Mouse (Mus musculus) intestine, postnatal 0 days (tissue): ENCODE results near the gene Trappc6a. TPM values are rescaled to one million over a fixed set of nuclear protein-coding genes. Genes with fewer than 3 reads are reported as not detected.
"Not testable (repeated sequence)": the region's sequence is repeated elsewhere in the genome, so short reads cannot be mapped to it uniquely, and the experiment has no call there.

ENCODE experiments used
- ATAC-seq: fragments of 200-750 bp; cut with Nextera tagmentation; 2 replicates; pipeline ENCODE4 v1.8.0; 2017; ENCODE audit warnings: mild to moderate bottlenecking, moderate TSS enrichment, moderate library complexity
- H3K27ac ChIP-seq: fragments of 300-500 bp; sonication (generic); 2 replicates; pipeline ENCODE4 v1.5.1; 2014; ENCODE audit warnings: mild to moderate bottlenecking, low read depth, low read length, moderate library complexity
- H3K27me3 ChIP-seq: fragments of 300-500 bp; sonication (generic); replicated peaks from 2 replicates; pipeline ENCODE4 v1.6.1; 2014; ENCODE audit warnings: low read length, mixed read lengths; ENCODE audit not compliant: control insufficient read depth, insufficient read depth
- H3K36me3 ChIP-seq: fragments of 300-500 bp; sonication (generic); 2 replicates; pipeline ENCODE4 v1.6.1; 2014; ENCODE audit warnings: mild to moderate bottlenecking, moderate library complexity; ENCODE audit not compliant: control insufficient read depth, insufficient read depth
- H3K4me1 ChIP-seq: fragments of 300-500 bp; sonication (generic); replicated peaks from 2 replicates; pipeline ENCODE4 v1.6.1; 2014; ENCODE audit warnings: antibody characterized with exemption, low read length, mixed read lengths; ENCODE audit not compliant: control insufficient read depth, insufficient read depth
- H3K4me2 ChIP-seq: fragments of 300-500 bp; sonication (generic); replicated peaks from 2 replicates; pipeline ENCODE4 v1.6.1; 2014; ENCODE audit warnings: low read depth, mild to moderate bottlenecking, moderate library complexity
- H3K4me3 ChIP-seq: fragments of 300-500 bp; sonication (generic); 2 replicates; pipeline ENCODE4 v1.5.1; 2014; ENCODE audit warnings: low read depth, low read length
- H3K9ac ChIP-seq: fragments of 300-500 bp; sonication (generic); 2 replicates; pipeline ENCODE4 v1.6.1; 2014; ENCODE audit warnings: mild to moderate bottlenecking, low read depth, low read length
- H3K9me3 ChIP-seq: fragments of 300-500 bp; sonication (generic); 2 replicates; pipeline ENCODE4 v1.6.1; 2016; ENCODE audit warnings: mixed run types; ENCODE audit not compliant: control insufficient read depth
- CTCF ChIP-seq: sonication (generic); IDR thresholded peaks from 2 replicates; pipeline ENCODE4 v1.5.1; 2016; ENCODE audit warnings: low read depth, mild to moderate bottlenecking, control low read depth, antibody characterized with exemption, moderate library complexity
- WGBS: fragments of 180-500 bp; shearing (Covaris S2); extraction: QIAGEN DNeasy Blood & Tissue Kit; methylation state at CpG from one replicate; pipeline ENCODE4 v1.1.7; 2014; 5-methylcytosine and 5-hydroxymethylcytosine counted together
- polyA plus RNA-seq: library from polyadenylated mRNA; unstranded; fragments of >200 nt; fragmentation: Nextera tagmentation; extraction: Ambion mirVana; gene quantifications from 2 replicates; pipeline ENCODE4 v1.2.1, GENCODE M21; 2015

Trappc6a gene
- polyA plus RNA-seq, 1 experiment from 2014 or later = 108 TPM

GRCm38 (mm10) chr7:19506969-19507611, 1.1 kb upstream of the Trappc6a start:
- Histone ChIP-seq H3K4me2 (peak overlapping the region; percentile 90), H3K4me1 (0 out of 2 replicates have a peak, but pooled peaks cover 5% of the 10 kb centered on the region), H3K27ac (peak overlapping the region; percentile 5; the same call in 1 of the 2 replicates), H3K4me3 (peak overlapping the region; percentile 83), H3K9ac (peak overlapping the region; percentile 53), H3K36me3 (no peaks in the 10 kb centered on the region), H3K9me3 (no peaks in the 10 kb centered on the region), H3K27me3 (no peaks in the 10 kb centered on the region)
- 2% methylated on average over 54 of the region's 71 CpGs for WGBS
- no peak for ATAC-seq
- TF ChIP-seq CTCF = no peak

DNA sequence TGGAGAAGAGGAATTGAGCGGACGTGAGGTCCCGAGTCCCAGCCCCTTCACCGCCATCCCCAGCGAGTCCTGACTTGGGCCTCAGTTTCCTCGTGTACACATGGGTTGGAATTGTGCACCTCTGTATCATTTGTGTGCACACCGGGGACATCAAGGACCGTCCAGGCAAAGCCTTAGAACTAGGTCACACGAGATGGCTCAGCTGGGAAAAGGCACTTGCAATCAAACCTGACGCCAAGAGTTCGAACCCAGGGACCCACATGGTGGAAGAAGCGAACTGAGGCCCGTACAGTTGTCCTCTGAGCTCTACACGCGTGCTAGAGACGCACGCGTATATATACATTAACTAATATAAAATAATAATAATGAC, 598 bp upstream of the Trappc6a start:
- no peak overlapping the region; the same call in 1 of the 2 replicates for H3K27ac ChIP-seq
- H3K36me3 ChIP-seq = no peaks in the 10 kb centered on the region
- ATAC-seq = no peak
- TF ChIP-seq CTCF = no peak
- peak overlapping the region; percentile 54 for H3K9ac ChIP-seq
- WGBS = 5% methylated on average over 18 of the region's 18 CpGs
- H3K4me1 ChIP-seq = 0 out of 2 replicates have a peak, but pooled peaks cover 5% of the 10 kb centered on the region
- peak overlapping the region; percentile 90 for H3K4me2 ChIP-seq
- H3K4me3 ChIP-seq = peak overlapping the region; percentile 83
- H3K27me3 ChIP-seq = no peaks in the 10 kb centered on the region
- no peaks in the 10 kb centered on the region for H3K9me3 ChIP-seq

GRCm38 (mm10) chr7:19508924-19509568, 851 bp downstream of the Trappc6a start:
- WGBS = 2% methylated on average over 15 of the region's 15 CpGs
- no peak for TF ChIP-seq CTCF
- no peaks in the 10 kb centered on the region for H3K9me3 ChIP-seq
- H3K27ac ChIP-seq = peak overlapping the region; percentile 46; the same call in 1 of the 2 replicates
- H3K36me3 ChIP-seq = no peaks in the 10 kb centered on the region
- peak overlapping the region; percentile 54 for H3K9ac ChIP-seq
- ATAC-seq = no peak
- H3K4me2 ChIP-seq = peak overlapping the region; percentile 90
- H3K4me3 ChIP-seq = peak overlapping the region; percentile 83
- H3K4me1 ChIP-seq = 0 out of 2 replicates have a peak, but pooled peaks cover 5% of the 10 kb centered on the region
- H3K27me3 ChIP-seq = no peaks in the 10 kb centered on the region

DNA sequence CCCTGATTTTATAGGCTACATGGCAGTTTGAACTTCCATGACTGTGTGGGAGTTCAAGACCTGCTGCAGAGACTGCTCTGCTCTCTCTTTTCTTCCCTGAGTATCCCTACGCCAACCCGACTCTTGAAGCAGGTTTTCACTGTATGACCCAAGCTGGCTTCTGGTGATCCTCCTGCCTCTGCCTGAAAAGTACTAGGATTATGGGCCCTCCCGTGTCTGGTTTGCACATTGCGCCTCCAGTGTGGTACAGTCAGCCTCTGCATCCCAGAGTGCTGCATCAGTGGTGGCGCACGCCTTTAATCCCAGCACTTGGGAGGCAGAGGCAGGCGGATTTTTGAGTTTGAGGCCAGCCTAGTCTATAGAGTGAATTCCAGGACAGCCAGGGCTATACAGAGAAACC, 1.6 kb downstream of the Trappc6a start:
- no peak overlapping the region for H3K4me3 ChIP-seq
- no peak for TF ChIP-seq CTCF
- no peaks in the 10 kb centered on the region for H3K36me3 ChIP-seq
- H3K4me2 ChIP-seq = peak overlapping the region; percentile 90
- 97% methylated on average over 7 of the region's 7 CpGs for WGBS
- no peaks in the 10 kb centered on the region for H3K9me3 ChIP-seq
- H3K9ac ChIP-seq = no peak overlapping the region
- no peaks in the 10 kb centered on the region for H3K27me3 ChIP-seq
- H3K27ac ChIP-seq = no peak overlapping the region
- 0 out of 2 replicates have a peak, but pooled peaks cover 5% of the 10 kb centered on the region for H3K4me1 ChIP-seq
- ATAC-seq = no peak

DNA sequence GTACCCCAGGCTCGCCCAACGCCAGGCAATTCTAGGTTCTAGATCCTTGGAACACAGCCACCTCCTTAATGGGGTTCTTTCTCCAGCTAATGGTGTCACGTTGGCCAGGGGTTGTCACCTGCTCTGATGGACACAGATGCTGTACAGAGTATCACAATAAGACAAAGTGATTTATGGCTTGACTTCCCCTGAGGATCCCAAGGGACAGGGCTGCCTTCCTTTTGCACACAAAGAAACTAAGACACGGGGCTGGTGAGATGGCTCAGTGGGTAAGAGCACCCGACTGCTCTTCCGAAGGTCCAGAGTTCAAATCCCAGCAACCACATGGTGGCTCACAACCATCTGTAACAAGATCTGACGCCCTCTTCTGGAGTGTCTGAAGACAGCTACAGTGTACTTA, 3.7 kb downstream of the Trappc6a start:
- 85% methylated on average over 6 of the region's 7 CpGs for WGBS
- not testable (repeated sequence) for H3K9ac ChIP-seq, H3K36me3 ChIP-seq, H3K4me2 ChIP-seq, H3K4me1 ChIP-seq, H3K27me3 ChIP-seq, H3K4me3 ChIP-seq, ATAC-seq, H3K9me3 ChIP-seq, H3K27ac ChIP-seq

DNA sequence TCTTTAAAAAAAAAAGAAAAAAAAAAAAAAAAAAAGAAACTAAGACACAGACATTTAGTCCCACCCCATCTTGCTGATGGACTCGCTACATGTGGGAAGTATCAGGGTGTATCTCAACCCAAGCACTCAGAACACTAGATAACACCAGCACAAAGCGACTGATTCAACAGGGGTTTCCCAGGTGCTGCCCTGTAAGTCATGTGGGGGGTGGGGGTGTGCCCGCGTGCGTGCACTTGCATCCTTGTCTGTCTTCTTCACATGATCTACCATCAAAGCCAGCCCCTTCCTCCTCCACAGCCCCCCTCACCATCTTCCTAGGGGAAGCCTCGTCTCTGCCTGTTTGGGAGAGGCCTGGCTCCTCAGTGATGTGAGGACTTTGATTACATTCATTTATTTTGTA, 4.2 kb downstream of the Trappc6a start:
- H3K9me3 ChIP-seq = no peaks in the 10 kb centered on the region
- no peaks in the 10 kb centered on the region for H3K36me3 ChIP-seq
- ATAC-seq = no peak
- no peak overlapping the region for H3K9ac ChIP-seq
- H3K27ac ChIP-seq = no peak overlapping the region
- no peaks in the 10 kb centered on the region for H3K27me3 ChIP-seq
- 83% methylated on average over 6 of the region's 6 CpGs for WGBS
- 0 out of 2 replicates have a peak, but pooled peaks cover 1% of the 10 kb centered on the region for H3K4me1 ChIP-seq
- no peak overlapping the region for H3K4me2 ChIP-seq
- no peak for TF ChIP-seq CTCF
- no peak overlapping the region for H3K4me3 ChIP-seq
